Mouse (Mus musculus) stomach, postnatal 0 days (tissue): ENCODE results near the gene Snx32. TPM values are rescaled to one million over a fixed set of nuclear protein-coding genes. Genes with fewer than 3 reads are reported as not detected.

Experiments
- ATAC-seq: fragments of 200-750 bp; cut with Nextera tagmentation; 2 replicates; pipeline ENCODE4 v1.8.0; 2017; ENCODE audit not compliant: low FRiP score, low TSS enrichment
- DNase-seq: peaks from one replicate; pipeline ENCODE4 v3.0.0-alpha.2; 2016; ENCODE audit warnings: low spot score
- H3K27ac ChIP-seq: fragments of 300-500 bp; sonication (generic); replicated peaks from 2 replicates; pipeline ENCODE4 v1.5.1; 2014; ENCODE audit warnings: mild to moderate bottlenecking, control low read depth
- H3K27me3 ChIP-seq: fragments of 300-500 bp; sonication (generic); 2 replicates; pipeline ENCODE4 v1.6.1; 2014; ENCODE audit warnings: low read length; ENCODE audit not compliant: control insufficient read depth, insufficient read depth
- H3K36me3 ChIP-seq: fragments of 300-500 bp; sonication (generic); 2 replicates; pipeline ENCODE4 v1.6.1; 2014; ENCODE audit warnings: low read length, mixed read lengths; ENCODE audit not compliant: control insufficient read depth, insufficient read depth
- H3K4me1 ChIP-seq: fragments of 300-500 bp; sonication (generic); replicated peaks from 2 replicates; pipeline ENCODE4 v1.6.1; 2014; ENCODE audit warnings: antibody characterized with exemption; ENCODE audit not compliant: control insufficient read depth, insufficient read depth
- H3K4me2 ChIP-seq: fragments of 300-500 bp; sonication (generic); replicated peaks from 2 replicates; pipeline ENCODE4 v1.6.1; 2014; ENCODE audit warnings: low read depth, mild to moderate bottlenecking, control low read depth, moderate library complexity
- H3K4me3 ChIP-seq: fragments of 300-500 bp; sonication (generic); 2 replicates; pipeline ENCODE4 v1.5.1; 2014; ENCODE audit warnings: low read depth, low read length, control low read depth
- H3K9ac ChIP-seq: fragments of 300-500 bp; sonication (generic); 2 replicates; pipeline ENCODE4 v1.6.1; 2014; ENCODE audit warnings: mild to moderate bottlenecking, low read length, control low read depth, mixed read lengths
- H3K9me3 ChIP-seq: fragments of 300-500 bp; sonication (generic); 2 replicates; pipeline ENCODE4 v1.6.1; 2016; ENCODE audit warnings: low read length; ENCODE audit not compliant: control insufficient read depth
- CTCF ChIP-seq: IDR thresholded peaks from 2 replicates; pipeline ENCODE4 v1.5.1; 2016; ENCODE audit warnings: antibody characterized with exemption, low read depth, mild to moderate bottlenecking, moderate library complexity
- EP300 ChIP-seq: optimal IDR thresholded peaks from 2 replicates; pipeline ENCODE3; 2016; ENCODE audit warnings: antibody characterized with exemption
- WGBS: fragments of 180-500 bp; shearing (Covaris S2); extraction: QIAGEN DNeasy Blood & Tissue Kit; methylation state at CpG from one replicate; pipeline ENCODE4 v1.1.7; 2014; 5-methylcytosine and 5-hydroxymethylcytosine counted together
- polyA plus RNA-seq: library from polyadenylated mRNA; unstranded; fragments of >200 nt; fragmentation: Nextera tagmentation; extraction: Ambion mirVana; gene quantifications from 2 replicates; pipeline ENCODE4 v1.2.1, GENCODE M21; 2015

The Snx32 gene
- polyA plus RNA-seq, 1 experiment from 2014 or later = 2.8 TPM

GRCm38 (mm10) chr19:5532520-5532919, 22.2 kb upstream of the Snx32 start:
- TF ChIP-seq EP300 = no peak
- TF ChIP-seq CTCF = no peak
- Histone ChIP-seq H3K9ac (no peak overlapping the region), H3K4me2 (no peak overlapping the region), H3K36me3 (no peaks in the 10 kb centered on the region), H3K4me3 (no peak overlapping the region), H3K27ac (no peak overlapping the region), H3K9me3 (no peaks in the 10 kb centered on the region), H3K27me3 (no peaks in the 10 kb centered on the region), H3K4me1 (no peaks in the 10 kb centered on the region)
- ATAC-seq = no peak
- no peak for DNase-seq
- 65% methylated on average over 8 of the region's 8 CpGs for WGBS

DNA sequence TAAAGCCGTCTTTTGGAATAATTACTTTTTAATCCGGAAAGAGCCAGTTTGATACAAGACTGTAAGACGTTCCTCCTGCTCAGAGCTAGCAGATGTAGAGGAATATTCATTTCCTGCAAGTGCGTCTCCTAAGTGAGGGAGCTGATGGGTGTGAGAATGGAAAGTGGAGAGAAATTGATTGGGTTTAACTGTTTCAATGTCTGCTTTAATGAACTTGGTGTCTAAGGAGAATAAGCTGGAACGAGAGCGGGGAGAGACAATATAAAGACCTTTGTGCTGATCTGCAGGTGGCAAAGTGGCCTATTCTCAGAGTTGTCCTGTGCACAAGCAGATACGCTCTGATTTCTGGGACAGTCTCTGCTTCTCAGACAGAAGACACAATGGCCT, 19.8 kb upstream of the Snx32 start:
- no peak for TF ChIP-seq EP300
- TF ChIP-seq CTCF = no peak
- 44% methylated on average over 7 of the region's 7 CpGs for WGBS

DNA sequence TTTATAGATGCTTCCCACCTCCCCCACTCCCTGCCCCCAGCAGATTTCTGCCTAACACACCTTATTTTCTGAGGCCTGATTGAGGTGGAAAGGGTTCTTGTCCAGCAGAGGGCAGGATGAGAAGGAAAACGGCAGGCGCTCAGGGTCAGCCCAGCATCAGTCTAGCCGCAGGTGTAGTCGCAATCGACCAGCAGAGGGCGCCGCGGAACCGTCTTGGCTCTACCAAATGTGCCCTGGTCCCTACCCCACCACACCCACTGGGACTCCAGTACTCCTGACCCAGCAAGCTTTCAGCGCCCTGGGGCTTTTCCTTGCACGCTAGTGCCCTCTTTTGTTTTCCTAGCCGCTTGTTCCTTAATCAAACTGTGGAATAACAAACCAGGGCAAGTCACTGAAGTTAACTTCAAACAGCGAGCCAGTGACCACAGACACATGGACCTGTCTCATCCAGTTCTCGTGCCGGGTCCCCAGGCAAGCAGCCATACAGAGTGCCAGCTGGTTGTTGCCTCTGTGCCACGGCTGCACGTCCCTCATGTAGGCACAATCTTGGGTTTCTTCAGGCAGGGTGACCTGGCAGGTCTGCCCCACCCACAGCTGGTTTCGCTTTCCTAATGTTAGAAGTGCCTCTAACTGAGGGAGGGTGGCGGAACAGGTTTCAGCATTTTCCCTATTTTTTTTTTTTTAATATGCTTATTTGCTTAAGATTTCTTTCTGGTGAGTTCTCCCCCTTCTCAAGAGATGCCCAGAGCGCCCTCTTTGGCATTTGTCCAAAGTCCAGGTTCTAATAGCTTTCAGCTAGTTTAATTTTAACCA, 19.2 kb upstream of the Snx32 start:
- peak overlapping the region; percentile 90 for H3K27ac ChIP-seq
- WGBS = 9% methylated on average over 20 of the region's 20 CpGs
- 0 out of 2 replicates have a peak overlapping the region, but pooled peaks have one; percentile 27 for H3K9ac ChIP-seq
- no peaks in the 10 kb centered on the region for H3K4me1 ChIP-seq
- peak overlapping the region; percentile 25 for H3K4me3 ChIP-seq
- no peaks in the 10 kb centered on the region for H3K9me3 ChIP-seq
- peak; percentile 100 for TF ChIP-seq CTCF
- TF ChIP-seq EP300 = no peak
- ATAC-seq (peak; percentile 98), DNase-seq (peak; percentile 99)
- H3K27me3 ChIP-seq = no peaks in the 10 kb centered on the region
- H3K36me3 ChIP-seq = no peaks in the 10 kb centered on the region
- peak overlapping the region; percentile 59 for H3K4me2 ChIP-seq

More for the DNA sequence above, 19.8 kb upstream of the Snx32 start:
- H3K27ac ChIP-seq = peak overlapping the region; percentile 25; the same call in 1 of the 2 replicates
- H3K27me3 ChIP-seq = no peaks in the 10 kb centered on the region
- H3K9ac ChIP-seq = no peak overlapping the region
- DNase-seq (no peak), ATAC-seq (no peak)
- no peaks in the 10 kb centered on the region for H3K4me1 ChIP-seq
- H3K4me3 ChIP-seq = no peak overlapping the region
- H3K4me2 ChIP-seq = peak overlapping the region; percentile 59; the same call in 1 of the 2 replicates
- no peaks in the 10 kb centered on the region for H3K9me3 ChIP-seq
- no peaks in the 10 kb centered on the region for H3K36me3 ChIP-seq

DNA sequence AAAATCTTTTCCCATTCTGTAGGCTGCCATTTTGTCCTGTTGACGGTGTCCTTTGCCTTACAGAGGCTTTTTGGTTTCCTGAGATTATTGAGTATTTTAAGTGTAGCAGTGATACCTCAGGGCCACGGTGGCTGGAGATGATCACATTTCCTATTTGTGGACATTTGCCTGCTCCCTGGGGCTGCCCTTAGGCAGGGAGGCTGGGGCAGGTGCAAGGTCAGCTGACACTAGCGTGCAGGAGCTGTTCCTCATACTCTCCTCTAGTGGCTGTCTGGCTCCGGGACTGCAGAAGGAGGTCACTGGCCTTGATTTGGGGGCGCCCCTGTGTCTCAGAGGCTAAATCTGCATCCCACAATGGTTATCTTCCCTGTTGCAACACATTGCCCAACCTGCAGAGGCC, 14.9 kb upstream of the Snx32 start:
- Histone ChIP-seq H3K9me3 (no peaks in the 10 kb centered on the region), H3K4me1 (no peaks in the 10 kb centered on the region), H3K36me3 (no peaks in the 10 kb centered on the region), H3K4me3 (no peak overlapping the region), H3K27me3 (no peaks in the 10 kb centered on the region), H3K27ac (no peak overlapping the region), H3K9ac (no peak overlapping the region), H3K4me2 (no peak overlapping the region)
- WGBS = 70% methylated on average over 5 of the region's 5 CpGs
- TF ChIP-seq EP300 (no peak), CTCF (no peak)
- ATAC-seq (no peak), DNase-seq (no peak)

- Histone ChIP-seq H3K4me3 (no peak overlapping the region), H3K9ac (no peak overlapping the region), H3K4me1 (no peaks in the 10 kb centered on the region), H3K36me3 (no peaks in the 10 kb centered on the region), H3K27ac (no peak overlapping the region), H3K4me2 (no peak overlapping the region), H3K27me3 (no peaks in the 10 kb centered on the region), H3K9me3 (no peaks in the 10 kb centered on the region)
- ATAC-seq (peak; percentile 92), DNase-seq (peak; percentile 72)
- no peak for TF ChIP-seq CTCF
- no peak for TF ChIP-seq EP300
- WGBS = 84% methylated on average over 3 of the region's 3 CpGs
Observed at GRCm38 (mm10) chr19:5518721-5519120, 8.4 kb upstream of the Snx32 start.

DNA sequence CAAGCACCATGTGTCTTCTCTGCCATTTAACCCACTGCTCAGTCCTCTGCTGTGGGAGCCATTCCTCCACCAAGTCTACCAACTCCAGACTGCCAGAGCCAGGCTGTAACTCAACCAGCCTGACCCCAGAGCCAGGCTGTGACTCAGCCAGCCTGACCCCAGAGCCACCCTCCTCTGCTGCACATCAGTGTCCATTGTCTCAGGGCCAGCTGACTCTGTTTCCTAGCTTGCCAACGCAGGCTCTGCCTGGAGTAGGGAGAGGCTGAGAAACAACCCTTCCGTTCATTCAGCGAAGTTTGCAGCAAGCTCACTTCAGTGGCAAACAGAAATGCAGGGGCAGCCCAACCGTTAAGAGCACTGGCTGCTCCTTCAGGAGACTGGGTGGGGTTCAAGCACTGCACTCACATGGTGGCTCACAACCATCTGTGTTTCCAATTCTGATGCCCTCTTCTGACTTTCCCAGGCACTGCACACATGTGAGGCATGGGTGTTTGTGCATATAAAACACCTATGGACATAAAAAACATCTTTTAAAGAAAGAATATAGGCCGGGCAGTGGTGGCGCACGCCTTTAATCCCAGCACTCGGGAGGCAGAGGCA, 6.7 kb upstream of the Snx32 start:
- DNase-seq (no peak), ATAC-seq (0 out of 2 replicates have a peak, but pooled peaks have one; percentile 8)
- WGBS = 73% methylated on average over 8 of the region's 8 CpGs
- H3K9me3 ChIP-seq = no peaks in the 10 kb centered on the region
- no peak overlapping the region for H3K4me2 ChIP-seq
- no peak overlapping the region for H3K27ac ChIP-seq
- no peaks in the 10 kb centered on the region for H3K4me1 ChIP-seq
- no peak for TF ChIP-seq EP300
- TF ChIP-seq CTCF = no peak; the same call in 1 of the 2 replicates
- no peaks in the 10 kb centered on the region for H3K27me3 ChIP-seq
- no peak overlapping the region for H3K4me3 ChIP-seq
- no peaks in the 10 kb centered on the region for H3K36me3 ChIP-seq
- H3K9ac ChIP-seq = no peak overlapping the region
